Mouse (Mus musculus) embryonic facial prominence, embryonic 14.5 days (tissue): ENCODE measurements around the gene Cyb5b. TPM values are rescaled to one million over a fixed set of nuclear protein-coding genes. Genes with fewer than 3 reads are reported as not detected.
"Not testable (repeated sequence)": the region's sequence is repeated elsewhere in the genome, so short reads cannot be mapped to it uniquely, and the experiment has no call there.

Experiments used
- ATAC-seq: fragments of 200-750 bp; cut with Nextera tagmentation; 2 replicates; pipeline ENCODE4 v1.8.0; 2017; ENCODE audit warnings: low read depth, moderate number of reproducible peaks, moderate TSS enrichment
- DNase-seq: peaks from one replicate; pipeline ENCODE4 v3.0.0-alpha.2; 2015; ENCODE audit warnings: low spot score
- H3K27ac ChIP-seq: fragments of 300-500 bp; sonication (generic); replicated peaks from 2 replicates; pipeline ENCODE4 v1.5.1; 2014; ENCODE audit warnings: low read depth, mild to moderate bottlenecking, low read length, moderate library complexity
- H3K27me3 ChIP-seq: fragments of 300-500 bp; sonication (generic); replicated peaks from 2 replicates; pipeline ENCODE4 v1.6.1; 2014; ENCODE audit warnings: low read length; ENCODE audit not compliant: control insufficient read depth, insufficient read depth
- H3K36me3 ChIP-seq: fragments of 300-500 bp; sonication (generic); 2 replicates; pipeline ENCODE4 v1.6.1; 2014; ENCODE audit warnings: low read length, mixed read lengths; ENCODE audit not compliant: control insufficient read depth, insufficient read depth
- H3K4me1 ChIP-seq: fragments of 300-500 bp; sonication (generic); 2 replicates; pipeline ENCODE4 v1.6.1; 2014; ENCODE audit warnings: antibody characterized with exemption, low read length; ENCODE audit not compliant: control insufficient read depth, insufficient read depth
- H3K4me2 ChIP-seq: fragments of 300-500 bp; sonication (generic); 2 replicates; pipeline ENCODE4 v1.6.1; 2014; ENCODE audit warnings: low read depth, mild to moderate bottlenecking, low read length, moderate library complexity, mixed read lengths
- H3K4me3 ChIP-seq: fragments of 300-500 bp; sonication (generic); 2 replicates; pipeline ENCODE4 v1.5.1; 2014; ENCODE audit warnings: low read depth, mild to moderate bottlenecking, low read length
- H3K9ac ChIP-seq: fragments of 300-500 bp; sonication (generic); 2 replicates; pipeline ENCODE4 v1.6.1; 2014; ENCODE audit warnings: low read depth, mild to moderate bottlenecking, low read length, moderate library complexity, mixed read lengths
- H3K9me3 ChIP-seq: fragments of 300-500 bp; sonication (generic); 2 replicates; pipeline ENCODE4 v1.6.1; 2016; ENCODE audit warnings: low read length; ENCODE audit not compliant: control insufficient read depth
- WGBS: fragments of 180-500 bp; shearing (Covaris S2); extraction: QIAGEN DNeasy Blood & Tissue Kit; methylation state at CpG from one replicate; pipeline ENCODE4 v1.1.7; 2014; 5-methylcytosine and 5-hydroxymethylcytosine counted together
- polyA plus RNA-seq: library from polyadenylated mRNA; unstranded; fragments of >200 nt; fragmentation: Nextera tagmentation; extraction: Ambion mirVana; gene quantifications from 2 replicates; pipeline ENCODE4 v1.2.1, GENCODE M21; 2014

The Cyb5b gene
- 78.5 and 86.5 TPM in 2 replicates for polyA plus RNA-seq

- H3K4me2 ChIP-seq: peak within 1 kb of the TSS; percentile 60
- H3K36me3 ChIP-seq: peaks cover 30% of the 10 kb centered on the region
- peaks cover 3% of the 10 kb centered on the region; the same call in 1 of the 2 replicates for H3K4me1 ChIP-seq
- H3K4me3 ChIP-seq: peak within 1 kb of the TSS; percentile 67
- WGBS: 1% methylated on average over 47 of the region's 65 CpGs
- H3K27me3 ChIP-seq: no peaks in the 10 kb centered on the region
- peak within 1 kb of the TSS; percentile 79 for H3K9ac ChIP-seq
- peak within 1 kb of the TSS; percentile 53 for H3K27ac ChIP-seq
- DNase-seq (peak; percentile 96), ATAC-seq (peak; percentile 96)
- no peaks in the 10 kb centered on the region for H3K9me3 ChIP-seq
These were observed at the start of gene Cyb5b for GRCm38 (mm10) chr8:107150404-107151157. Gene Cyb5b (plus strand): TSS chr8:107150640.

GRCm38 (mm10) chr8:107104547-107104946, 45.9 kb upstream of the Cyb5b start:
- H3K9me3 ChIP-seq: no peaks in the 10 kb centered on the region
- H3K27ac ChIP-seq: no peak overlapping the region
- no peak overlapping the region for H3K9ac ChIP-seq
- no peak overlapping the region for H3K4me3 ChIP-seq
- no peaks in the 10 kb centered on the region; the same call in 1 of the 2 replicates for H3K4me1 ChIP-seq
- no peaks in the 10 kb centered on the region for H3K27me3 ChIP-seq
- DNase-seq (peak; percentile 76), ATAC-seq (peak; percentile 57; the same call in 1 of the 2 replicates)
- H3K36me3 ChIP-seq: no peaks in the 10 kb centered on the region
- WGBS: 13% methylated on average over 4 of the region's 4 CpGs
- H3K4me2 ChIP-seq: no peak overlapping the region

- WGBS: 92% methylated on average over 5 of the region's 5 CpGs
- ATAC-seq, H3K27ac ChIP-seq, H3K4me1 ChIP-seq, H3K4me2 ChIP-seq, H3K9me3 ChIP-seq, H3K4me3 ChIP-seq, DNase-seq, H3K9ac ChIP-seq, H3K27me3 ChIP-seq, H3K36me3 ChIP-seq: not testable (repeated sequence)
These were observed 42.4 kb upstream of the Cyb5b start for GRCm38 (mm10) chr8:107108089-107108488.

- H3K9me3 ChIP-seq: no peaks in the 10 kb centered on the region
- WGBS: 59% methylated on average over 23 of the region's 23 CpGs
- peaks cover 3% of the 10 kb centered on the region; the same call in 1 of the 2 replicates for H3K4me1 ChIP-seq
- no peaks in the 10 kb centered on the region for H3K27me3 ChIP-seq
- H3K4me2 ChIP-seq: peak overlapping the region; percentile 31; the same call in 1 of the 2 replicates
- DNase-seq: no peak
- ATAC-seq: no peak; the same call in 1 of the 2 replicates
- no peak overlapping the region for H3K4me3 ChIP-seq
- no peak overlapping the region for H3K27ac ChIP-seq
- H3K36me3 ChIP-seq: no peaks in the 10 kb centered on the region
- peak overlapping the region; percentile 19; the same call in 1 of the 2 replicates for H3K9ac ChIP-seq
These were observed 41.3 kb upstream of the Cyb5b start for GRCm38 (mm10) chr8:107108978-107109720.

- WGBS: 84% methylated on average over 5 of the region's 5 CpGs
- DNase-seq (no peak), ATAC-seq (no peak)
- Histone ChIP-seq H3K4me2 (no peak overlapping the region), H3K9ac (no peak overlapping the region), H3K4me3 (no peak overlapping the region), H3K36me3 (no peaks in the 10 kb centered on the region), H3K27me3 (no peaks in the 10 kb centered on the region), H3K9me3 (no peaks in the 10 kb centered on the region), H3K27ac (no peak overlapping the region), H3K4me1 (peaks cover 10% of the 10 kb centered on the region; the same call in 1 of the 2 replicates)
These were observed 40.5 kb upstream of the Cyb5b start for GRCm38 (mm10) chr8:107109816-107110435.

GRCm38 (mm10) chr8:107110629-107111330, 39.7 kb upstream of the Cyb5b start:
- Histone ChIP-seq H3K9ac (no peak overlapping the region), H3K4me2 (no peak overlapping the region), H3K4me1 (peaks cover 12% of the 10 kb centered on the region; the same call in 1 of the 2 replicates), H3K36me3 (no peaks in the 10 kb centered on the region), H3K9me3 (no peaks in the 10 kb centered on the region), H3K27me3 (no peaks in the 10 kb centered on the region), H3K27ac (no peak overlapping the region), H3K4me3 (no peak overlapping the region)
- 72% methylated on average over 9 of the region's 9 CpGs for WGBS
- ATAC-seq (no peak), DNase-seq (no peak)

GRCm38 (mm10) chr8:107111340-107112105, 38.9 kb upstream of the Cyb5b start:
- DNase-seq (peak; percentile 68), ATAC-seq (no peak)
- peaks cover 14% of the 10 kb centered on the region; the same call in 1 of the 2 replicates for H3K4me1 ChIP-seq
- no peaks in the 10 kb centered on the region for H3K27me3 ChIP-seq
- whole genome bisulfite sequencing: 83% methylated on average over 9 of the region's 11 CpGs
- H3K36me3 ChIP-seq: no peaks in the 10 kb centered on the region
- no peak overlapping the region for H3K27ac ChIP-seq
- H3K4me2 ChIP-seq: no peak overlapping the region
- H3K4me3 ChIP-seq: no peak overlapping the region
- no peak overlapping the region for H3K9ac ChIP-seq
- no peaks in the 10 kb centered on the region for H3K9me3 ChIP-seq
